Mouse (Mus musculus) 3T3-L1 (cell line): ENCODE data around the gene Tmem270.
"Not testable (repeated sequence)": the region's sequence is repeated elsewhere in the genome, so short reads cannot be mapped to it uniquely, and the experiment has no call there.

Experiments used
- DNase-seq: peaks from one replicate; pipeline ENCODE4 v3.0.0-alpha.2; 2015; ENCODE audit warnings: low read depth, low spot score

Gene Tmem270

GRCm38 (mm10) chr5:134906633-134907032 lies at the start of gene Tmem270:
Gene Tmem270, minus strand, starts transcription at chr5:134906733.
- no peak for DNase-seq

GRCm38 (mm10) chr5:134955491-134955890 lies 49.0 kb upstream of the Tmem270 start:
- peak; percentile 53 for DNase-seq

GRCm38 (mm10) chr5:134951053-134951884 lies 44.7 kb upstream of the Tmem270 start:
- DNase-seq = no peak

GRCm38 (mm10) chr5:134948085-134948439 lies 41.5 kb upstream of the Tmem270 start:
- DNase-seq = no peak

GRCm38 (mm10) chr5:134947420-134948084 lies 41.0 kb upstream of the Tmem270 start:
- DNase-seq = no peak

- DNase-seq = peak; percentile 25
Measured at GRCm38 (mm10) chr5:134946857-134947255, 40.3 kb upstream of the Tmem270 start, which contains the start of gene Cldn4. Gene Cldn4, minus strand, starts transcription at chr5:134946934.

- DNase-seq = no peak
Measured at GRCm38 (mm10) chr5:134946063-134946856, 39.7 kb upstream of the Tmem270 start.

GRCm38 (mm10) chr5:134945266-134945959 lies 38.9 kb upstream of the Tmem270 start:
- no peak for DNase-seq

- no peak for DNase-seq
Measured at GRCm38 (mm10) chr5:134944179-134944578, 37.6 kb upstream of the Tmem270 start.

GRCm38 (mm10) chr5:134942740-134943139 lies 36.2 kb upstream of the Tmem270 start:
- peak; percentile 75 for DNase-seq

- peak; percentile 21 for DNase-seq
Measured at GRCm38 (mm10) chr5:134941472-134942209, 35.1 kb upstream of the Tmem270 start.

- not testable (repeated sequence) for DNase-seq
Measured at GRCm38 (mm10) chr5:134939554-134939953, 33.0 kb upstream of the Tmem270 start.

GRCm38 (mm10) chr5:134939069-134939468 lies 32.5 kb upstream of the Tmem270 start:
- DNase-seq = no peak

- no peak for DNase-seq
Measured at GRCm38 (mm10) chr5:134936626-134937185, 30.2 kb upstream of the Tmem270 start.

- DNase-seq = no peak
Measured at GRCm38 (mm10) chr5:134936051-134936450, 29.5 kb upstream of the Tmem270 start.

GRCm38 (mm10) chr5:134934666-134935065 lies 28.1 kb upstream of the Tmem270 start:
- no peak for DNase-seq

- DNase-seq = not testable (repeated sequence)
Measured at GRCm38 (mm10) chr5:134933686-134934085, 27.2 kb upstream of the Tmem270 start.

GRCm38 (mm10) chr5:134933281-134933680 lies 26.7 kb upstream of the Tmem270 start:
- peak; percentile 50 for DNase-seq

GRCm38 (mm10) chr5:134932903-134933276 lies 26.4 kb upstream of the Tmem270 start:
- peak; percentile 92 for DNase-seq

- peak; percentile 94 for DNase-seq
Measured at GRCm38 (mm10) chr5:134932179-134932902, 25.8 kb upstream of the Tmem270 start, which contains the start of gene Mettl27. Gene Mettl27, plus strand, starts transcription at chr5:134932368.
